20 mouse cellular contexts compared by ENCODE assay signal in genomic region chr15:88089486-88089885, GRCm38 (mm10).
"Had no signal": no experiment of that assay in that cellular context is flagged by ENCODE, and none has a peak within 500 bp of the region (broad histone marks: within the 10 kb centered on the region; RNA-seq: fewer than 3 reads in every experiment).

No protein-coding gene starts in this region.

- H3K9ac ChIP-seq: limb, embryonic 12.5 days; limb, embryonic 15.5 days; liver, embryonic 14.5 days; liver, postnatal 0 days; lung, embryonic 14.5 days; midbrain, embryonic 12.5 days; midbrain, embryonic 15.5 days had no signal

- ATAC-seq: liver, postnatal 0 days; lung, postnatal 0 days; midbrain, embryonic 15.5 days had no signal

- H3K4me1 ChIP-seq: limb, embryonic 12.5 days; limb, embryonic 15.5 days; midbrain, embryonic 12.5 days had no signal

- H3K4me3 ChIP-seq: layer of hippocampus, adult 2 months; limb, embryonic 12.5 days; limb, embryonic 15.5 days; midbrain, embryonic 12.5 days; midbrain, embryonic 15.5 days had no signal

- H3K27me3 ChIP-seq: limb, embryonic 12.5 days; limb, embryonic 15.5 days; midbrain, embryonic 12.5 days; midbrain, embryonic 15.5 days had no signal

- H3K4me2 ChIP-seq: limb, embryonic 12.5 days; limb, embryonic 15.5 days; liver, embryonic 11.5 days; lung, embryonic 14.5 days; midbrain, embryonic 12.5 days; midbrain, embryonic 15.5 days had no signal

- DNase-seq: layer of hippocampus, adult 9-11 months; liver, postnatal 0 days; lung, embryonic 14.5 days; right cerebral cortex, adult 18-20 months; right cerebral cortex, postnatal 14 days; right cerebral cortex, postnatal 4 days; thymus, adult 2 months; thymus, postnatal 14 days; thymus, postnatal 4 days had no signal

- H3K36me3 ChIP-seq: limb, embryonic 12.5 days; limb, embryonic 15.5 days; midbrain, embryonic 12.5 days; midbrain, embryonic 15.5 days had no signal

- H3K9me3 ChIP-seq: limb, embryonic 15.5 days; midbrain, embryonic 15.5 days had no signal

- H3K27ac ChIP-seq: kidney, postnatal 0 days; layer of hippocampus, adult 2 months; limb, embryonic 12.5 days; limb, embryonic 15.5 days; liver, embryonic 14.5 days; macrophage; midbrain, embryonic 12.5 days; midbrain, embryonic 15.5 days; stomach, postnatal 0 days had no signal
